ENCODE assay signal across 8 mouse cellular contexts in the genomic region with DNA sequence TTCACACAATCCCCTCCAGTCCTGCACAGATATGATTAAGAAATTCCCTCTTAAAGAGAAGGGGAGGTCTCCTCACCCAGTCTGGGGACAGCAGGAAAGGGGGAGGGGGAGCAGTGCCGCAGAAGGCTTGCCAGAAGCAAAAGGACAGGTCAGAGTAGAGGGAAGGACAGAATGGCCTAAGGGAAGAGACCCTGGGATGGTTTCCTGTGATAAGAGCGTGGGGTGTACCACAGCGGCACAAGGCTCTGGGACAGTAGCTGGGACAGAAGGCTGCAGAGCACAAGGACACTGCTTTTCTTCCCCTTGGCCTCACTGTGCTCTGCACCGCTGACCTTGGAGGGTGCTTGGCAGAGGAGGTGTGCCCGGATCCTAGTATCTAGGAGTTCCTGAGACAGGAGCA. TPM values are rescaled to one million over a fixed set of nuclear protein-coding genes. Genes with fewer than 3 reads are reported as not detected.
DNase-seq lines count a peak whose midpoint lies in the region; ATAC-seq and TF ChIP-seq lines count a peak whose summit lies in the region.

No protein-coding gene starts in this region.

- peak; percentile 37 for ATAC-seq in heart, embryonic 15.5 days (replicated peaks; ENCODE audit: insufficient number of reproducible peaks, insufficient read depth, low FRiP score, low read depth)
- 0 out of 2 replicates have a peak, but pooled peaks have one; percentile 11 for ATAC-seq in hindbrain, postnatal 0 days
- ATAC-seq in midbrain, embryonic 14.5 days (ENCODE audit: low FRiP score, low TSS enrichment): no peak

- WGBS in heart, embryonic 15.5 days: 8% methylated on average over 5 of the region's 5 CpGs
- 49% methylated on average over 5 of the region's 5 CpGs for WGBS in hindbrain, postnatal 0 days
- WGBS in midbrain, embryonic 14.5 days: 45% methylated on average over 5 of the region's 5 CpGs

- H3K4me1 ChIP-seq in heart, embryonic 15.5 days (replicated peaks): peaks cover 37% of the 10 kb centered on the region
- H3K4me1 ChIP-seq in hindbrain, postnatal 0 days (ENCODE audit: insufficient read depth, low read length): peaks cover 26% of the 10 kb centered on the region
- H3K4me1 ChIP-seq in midbrain, embryonic 14.5 days (ENCODE audit: control insufficient read depth, insufficient read depth, low read length): peaks cover 26% of the 10 kb centered on the region

- peak overlapping the region; percentile 60 for H3K4me2 ChIP-seq in heart, embryonic 15.5 days
- H3K4me2 ChIP-seq in hindbrain, postnatal 0 days (ENCODE audit: low read depth, low read length): no peak overlapping the region
- H3K4me2 ChIP-seq in midbrain, embryonic 14.5 days (ENCODE audit: low read length): peak overlapping the region; percentile 50; the same call in 1 of the 2 replicates

- intact Hi-C loops in left cerebral cortex, postnatal 14 days (cut with DNase I): no loop called here

- TF ChIP-seq POLR2A in brain, embryonic 14.5 days (IDR thresholded peaks at IDR 0.05; ENCODE audit: borderline replicate concordance, extremely low read depth, insufficient read depth, insufficient read length, poor library complexity, severe bottlenecking): no peak

- TF ChIP-seq CTCF in brain, embryonic 14.5 days (IDR thresholded peaks at IDR 0.05; ENCODE audit: borderline replicate concordance, extremely low read depth, insufficient read depth, insufficient read length): no peak
- no peak for TF ChIP-seq CTCF in hindbrain, postnatal 0 days (IDR thresholded peaks at IDR 0.05; ENCODE audit: low read depth)

- H3K36me3 ChIP-seq in heart, embryonic 15.5 days: no peaks in the 10 kb centered on the region
- no peaks in the 10 kb centered on the region for H3K36me3 ChIP-seq in hindbrain, postnatal 0 days (ENCODE audit: insufficient read depth, low read length)
- no peaks in the 10 kb centered on the region for H3K36me3 ChIP-seq in midbrain, embryonic 14.5 days (ENCODE audit: control insufficient read depth, insufficient read depth, low read length)

- H3K9ac ChIP-seq in heart, embryonic 15.5 days: peak overlapping the region; percentile 43
- no peak overlapping the region for H3K9ac ChIP-seq in hindbrain, postnatal 0 days (replicated peaks; ENCODE audit: low read length)
- peak overlapping the region; percentile 39; the same call in 1 of the 2 replicates for H3K9ac ChIP-seq in midbrain, embryonic 14.5 days (replicated peaks; ENCODE audit: low read length)

- peak overlapping the region; percentile 23; the same call in 1 of the 2 replicates for H3K4me3 ChIP-seq in heart, embryonic 15.5 days
- H3K4me3 ChIP-seq in hindbrain, postnatal 0 days (ENCODE audit: low read length): no peak overlapping the region
- H3K4me3 ChIP-seq in midbrain, embryonic 14.5 days (replicated peaks; ENCODE audit: low read depth, low read length): no peak overlapping the region

- DNase-seq in heart, adult 11 months: no peak
- peak; percentile 15 for DNase-seq in brain, embryonic 14.5 days (ENCODE audit: low read depth)
- no peak for DNase-seq in hindbrain, postnatal 0 days (ENCODE audit: low spot score)
- peak; percentile 23 for DNase-seq in midbrain, embryonic 14.5 days
- DNase-seq in left cerebral cortex, postnatal 14 days (ENCODE audit: low spot score in 2 of 2): no peak
- no peak for DNase-seq in embryo, embryonic 11 days
- no peak for DNase-seq in lung, postnatal 14 days

- peak overlapping the region; percentile 98 for H3K27ac ChIP-seq in heart, embryonic 15.5 days
- H3K27ac ChIP-seq in hindbrain, postnatal 0 days: peak overlapping the region; percentile 74; the same call in 1 of the 2 replicates
- peak overlapping the region; percentile 73 for H3K27ac ChIP-seq in midbrain, embryonic 14.5 days (replicated peaks; ENCODE audit: low read depth, low read length)

- no peaks in the 10 kb centered on the region for H3K27me3 ChIP-seq in heart, embryonic 15.5 days
- H3K27me3 ChIP-seq in hindbrain, postnatal 0 days (ENCODE audit: insufficient read depth, low read length): no peaks in the 10 kb centered on the region
- H3K27me3 ChIP-seq in midbrain, embryonic 14.5 days (ENCODE audit: control insufficient read depth, insufficient read depth, low read length): no peaks in the 10 kb centered on the region

- no peaks in the 10 kb centered on the region for H3K9me3 ChIP-seq in heart, embryonic 15.5 days (replicated peaks)
- H3K9me3 ChIP-seq in hindbrain, postnatal 0 days (ENCODE audit: low read length): no peaks in the 10 kb centered on the region
- H3K9me3 ChIP-seq in midbrain, embryonic 14.5 days (ENCODE audit: control insufficient read depth, low read length): no peaks in the 10 kb centered on the region

RNA-seq across cellular contexts. Expression of a gene that starts 31.8 kb away (rescaled TPM):
- 6.9 and 10.9 TPM in 2 replicates for polyA plus RNA-seq in heart, embryonic 15.5 days (2015; fragmentation: Nextera tagmentation; extraction: Ambion mirVana)
- polyA plus RNA-seq in brain, embryonic 14.5 days (2012; rRNA removed): 70.2 and 101 TPM in 2 replicates
- 68.3 and 80.8 TPM in 2 replicates for total RNA-seq in hindbrain, postnatal 0 days (2014; rRNA removed)
- polyA plus RNA-seq in hindbrain, postnatal 0 days (2015; fragmentation: Nextera tagmentation; extraction: Ambion mirVana): 23.7 and 24.2 TPM in 2 replicates
- polyA plus RNA-seq in midbrain, embryonic 14.5 days (2014; fragmentation: Nextera tagmentation; extraction: Ambion mirVana): 44.8 and 51.7 TPM in 2 replicates
- 10 to 100 TPM; 44.8 to 46.8 TPM for total RNA-seq in left cerebral cortex, postnatal 14 days (2021)

Comparison
In these comparisons a context has a peak if more than half of its experiments do, and no peak if none do; other contexts are left out.
1. DNase-seq: peak in brain, embryonic 14.5 days (single experiment) and midbrain, embryonic 14.5 days (single experiment); none in heart, adult 11 months (single experiment), hindbrain, postnatal 0 days (single experiment), left cerebral cortex, postnatal 14 days (0 of 2), embryo, embryonic 11 days (single experiment) and lung, postnatal 14 days (single experiment).
2. Peak in every context shown above with its lines, with median percentiles within 50 percentile points of each other: H3K27ac ChIP-seq.